Mouse (Mus musculus) adrenal gland, adult 2 months (tissue): ENCODE measurements at regions not wholly inside any gene's neighbourhood (a gene's known extent, or its start where the extent isn't known, plus 50 kb on each side); places are given as distances from the start of the nearest gene placed in this dataset.

Source experiments
- DNase-seq: peaks from one replicate; pipeline ENCODE4 v3.0.0; 2021

- DNase-seq: no peak
Observed at GRCm38 (mm10) chr9:32053886-32054615, 61.9 kb upstream of the Arhgap32 start.

- peak; percentile 64 for DNase-seq
Observed at GRCm38 (mm10) chr9:32057427-32058115, 58.4 kb upstream of the Arhgap32 start.

GRCm38 (mm10) chr9:32062740-32063139 lies 53.2 kb upstream of the Arhgap32 start:
- DNase-seq: no peak

GRCm38 (mm10) chr9:32063541-32063940 lies 52.4 kb upstream of the Arhgap32 start:
- DNase-seq: peak; percentile 57

- no peak for DNase-seq
Observed at GRCm38 (mm10) chr9:32064007-32064550, 51.9 kb upstream of the Arhgap32 start.
